Mouse (Mus musculus) MEL (cell line): ENCODE measurements around the gene Tmem268.

Source experiments
- CTCF ChIP-seq, 3 experiments: IDR thresholded peaks in 2 of 3; conservative IDR thresholded peaks in 1 of 3; 2 replicates each; pipeline ENCODE4 v1.5.1; 2011 to 2012; ENCODE audit warnings: low read length in 3 of 3, low read depth in 2 of 3, mild to moderate bottlenecking in 2 of 3, improper control_type of control experiment in 1 of 3, inconsistent platforms in 1 of 3, mixed read lengths in 1 of 3, moderate library complexity in 1 of 3; ENCODE audit not compliant: control insufficient read depth in 1 of 3, insufficient read depth in 1 of 3, poor library complexity in 1 of 3, severe bottlenecking in 1 of 3
- GATA1 ChIP-seq: IDR thresholded peaks from 2 replicates; pipeline ENCODE4 v1.6.1; 2011; ENCODE audit warnings: low read depth, low read length, improper control_type of control experiment
- MXI1 ChIP-seq: IDR thresholded peaks from 2 replicates; pipeline ENCODE4 v1.6.1; 2011; ENCODE audit warnings: mild to moderate bottlenecking, low read depth, low read length, improper control_type of control experiment
- POLR2A ChIP-seq, 2 experiments: IDR thresholded peaks; 2 replicates each; pipeline ENCODE4 v1.6.1; 2011 to 2012; ENCODE audit warnings: low read length in 2 of 2, mild to moderate bottlenecking in 2 of 2, control low read depth in 1 of 2, improper control_type of control experiment in 1 of 2, low read depth in 1 of 2, moderate library complexity in 1 of 2; ENCODE audit not compliant: control insufficient read depth in 1 of 2, insufficient read depth in 1 of 2, poor library complexity in 1 of 2
- USF1 ChIP-seq: IDR thresholded peaks from 2 replicates; pipeline ENCODE4 v1.6.1; 2014; ENCODE audit warnings: low read depth, mild to moderate bottlenecking, inconsistent platforms, low read length, improper control_type of control experiment, moderate library complexity
- ZMIZ1 ChIP-seq: IDR thresholded peaks from 2 replicates; pipeline ENCODE4 v1.6.1; 2012; ENCODE audit warnings: low read depth, mild to moderate bottlenecking, inconsistent platforms, low read length, improper control_type of control experiment, moderate library complexity

GRCm38 (mm10) chr4:63621861-63622260 is 63.3 kb downstream of the Tmem268 start:
- TF ChIP-seq POLR2A (IDR thresholded peaks at IDR 0.05; ENCODE audit: control insufficient read depth in 1 of 2, insufficient read depth in 1 of 2, low read depth in 1 of 2, low read length in 2 of 2, poor library complexity in 1 of 2) (no peak), CTCF (IDR thresholded peaks at IDR 0.05 in 2 of 3, conservative IDR thresholded peaks at IDR 0.05 in 1 of 3; ENCODE audit: control insufficient read depth in 1 of 3, insufficient read depth in 1 of 3, low read depth in 2 of 3, low read length in 3 of 3, poor library complexity in 1 of 3, severe bottlenecking in 1 of 3) (no peak), USF1 (no peak), GATA1 (no peak), MXI1 (no peak), ZMIZ1 (no peak)
